Mouse (Mus musculus) kidney, embryonic 16.5 days (tissue): ENCODE data around the gene Trpm8. TPM values are rescaled to one million over a fixed set of nuclear protein-coding genes. Genes with fewer than 3 reads are reported as not detected.

ENCODE experiments used
- ATAC-seq: fragments of 200-750 bp; cut with Nextera tagmentation; 2 replicates; pipeline ENCODE4 v1.8.0; 2017; ENCODE audit warnings: moderate TSS enrichment; ENCODE audit not compliant: low FRiP score, low TSS enrichment
- H3K27ac ChIP-seq: fragments of 300-500 bp; sonication (generic); 2 replicates; pipeline ENCODE4 v1.5.1; 2014; ENCODE audit warnings: low read length
- H3K27me3 ChIP-seq: fragments of 300-500 bp; sonication (generic); 2 replicates; pipeline ENCODE4 v1.6.1; 2014; ENCODE audit warnings: low read length, control low read depth, mixed read lengths; ENCODE audit not compliant: insufficient read depth
- H3K36me3 ChIP-seq: fragments of 300-500 bp; sonication (generic); 2 replicates; pipeline ENCODE4 v1.6.1; 2014; ENCODE audit warnings: low read length, control low read depth, mixed read lengths; ENCODE audit not compliant: insufficient read depth
- H3K4me1 ChIP-seq: fragments of 300-500 bp; sonication (generic); 2 replicates; pipeline ENCODE4 v1.6.1; 2014; ENCODE audit warnings: low read length, control low read depth, mixed read lengths; ENCODE audit not compliant: insufficient read depth
- H3K4me2 ChIP-seq: fragments of 300-500 bp; sonication (generic); replicated peaks from 2 replicates; pipeline ENCODE4 v1.6.1; 2014; ENCODE audit warnings: low read depth, low read length
- H3K4me3 ChIP-seq: fragments of 300-500 bp; sonication (generic); 2 replicates; pipeline ENCODE4 v1.5.1; 2014; ENCODE audit warnings: mild to moderate bottlenecking, low read length
- H3K9ac ChIP-seq: fragments of 300-500 bp; sonication (generic); replicated peaks from 2 replicates; pipeline ENCODE4 v1.6.1; 2014; ENCODE audit warnings: low read length
- H3K9me3 ChIP-seq: fragments of 300-500 bp; sonication (generic); 2 replicates; pipeline ENCODE4 v1.6.1; 2016; ENCODE audit warnings: low read length, control low read depth
- WGBS: fragments of 180-500 bp; shearing (Covaris S2); extraction: QIAGEN DNeasy Blood & Tissue Kit; methylation state at CpG from one replicate; pipeline ENCODE4 v1.1.7; 2014; 5-methylcytosine and 5-hydroxymethylcytosine counted together
- polyA plus RNA-seq: library from polyadenylated mRNA; unstranded; fragments of >200 nt; fragmentation: Nextera tagmentation; extraction: Ambion mirVana; gene quantifications from 2 replicates; pipeline ENCODE4 v1.2.1, GENCODE M21; 2015

The Trpm8 gene
- polyA plus RNA-seq, 1 experiment from 2014 or later = not detected

DNA sequence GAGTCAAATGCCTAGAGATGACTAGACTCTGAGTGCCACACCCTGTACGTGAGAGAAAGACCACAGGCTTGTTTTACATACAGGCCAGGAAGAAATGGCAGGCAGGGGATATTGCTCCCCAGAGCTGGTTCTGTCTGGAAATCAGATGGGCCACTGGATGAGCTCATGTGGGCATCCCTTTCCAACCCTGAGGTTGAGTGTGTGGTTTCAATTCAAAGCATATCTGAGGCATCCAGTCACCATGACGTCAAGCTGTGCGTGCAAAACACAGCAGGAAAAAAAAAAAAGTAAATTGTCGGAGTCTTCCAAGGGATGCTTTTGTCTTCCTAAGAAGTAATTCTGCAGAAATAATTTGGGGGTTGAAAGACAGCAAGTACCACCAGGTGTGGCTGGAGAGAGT, 83.6 kb downstream of the Trpm8 start:
- H3K9ac ChIP-seq = no peak overlapping the region

DNA sequence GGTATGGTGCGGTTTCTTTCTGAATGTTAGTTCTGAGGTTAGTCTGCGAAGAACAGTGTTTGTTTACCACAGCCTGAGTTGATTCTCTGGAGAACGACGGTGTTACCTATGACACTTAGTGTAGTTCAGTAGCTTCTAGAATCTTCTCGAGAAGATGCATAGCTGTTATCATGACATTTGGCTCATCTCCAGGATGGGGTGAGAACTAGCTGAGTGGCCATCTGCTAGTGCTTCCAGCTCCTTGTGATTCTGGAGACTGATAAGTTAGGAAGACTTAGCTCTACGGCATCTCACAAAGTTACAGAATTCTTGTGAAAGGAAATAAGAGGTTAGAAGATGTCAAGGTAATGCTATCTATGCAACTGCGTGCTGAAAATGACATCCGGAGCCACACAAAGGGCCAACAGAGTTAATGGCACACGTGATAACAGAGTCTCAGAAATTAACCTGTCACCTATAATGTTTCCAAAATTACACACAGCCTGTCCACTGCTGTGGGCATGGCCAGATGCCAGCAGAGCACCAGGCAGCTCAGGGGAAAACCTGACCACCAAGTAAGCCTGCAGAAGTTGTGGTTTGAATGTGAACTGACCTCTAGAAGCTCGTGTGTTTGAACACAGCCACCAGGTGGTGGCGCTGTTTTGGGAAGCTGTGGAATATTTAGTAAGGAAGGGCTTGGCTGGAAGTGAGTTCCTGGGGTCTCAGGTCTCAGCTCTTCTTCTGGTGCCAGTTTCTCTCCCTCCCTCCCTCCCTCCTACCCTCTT, 89.6 kb downstream of the Trpm8 start:
- ATAC-seq = no peak
- H3K9me3 ChIP-seq = peaks cover 5% of the 10 kb centered on the region
- no peak overlapping the region for H3K4me3 ChIP-seq
- H3K4me2 ChIP-seq = no peak overlapping the region
- H3K9ac ChIP-seq = no peak overlapping the region
- H3K36me3 ChIP-seq = no peaks in the 10 kb centered on the region
- no peaks in the 10 kb centered on the region for H3K27me3 ChIP-seq
- H3K27ac ChIP-seq = no peak overlapping the region
- H3K4me1 ChIP-seq = no peaks in the 10 kb centered on the region
- WGBS = 82% methylated on average over 11 of the region's 11 CpGs

More for the DNA sequence above, 83.6 kb downstream of the Trpm8 start:
- Histone ChIP-seq H3K4me3 (no peak overlapping the region), H3K27ac (no peak overlapping the region), H3K4me2 (no peak overlapping the region), H3K36me3 (no peaks in the 10 kb centered on the region), H3K4me1 (peaks cover 5% of the 10 kb centered on the region; the same call in 1 of the 2 replicates), H3K27me3 (no peaks in the 10 kb centered on the region), H3K9me3 (no peaks in the 10 kb centered on the region)
- 79% methylated on average over 4 of the region's 4 CpGs for WGBS
- no peak for ATAC-seq

- no peaks in the 10 kb centered on the region for H3K4me1 ChIP-seq
- H3K4me2 ChIP-seq = no peak overlapping the region
- 84% methylated on average over 1 of the region's 1 CpGs for WGBS
- H3K4me3 ChIP-seq = no peak overlapping the region
- no peak overlapping the region for H3K9ac ChIP-seq
- no peaks in the 10 kb centered on the region for H3K27me3 ChIP-seq
- no peak overlapping the region for H3K27ac ChIP-seq
- no peak for ATAC-seq
- peaks cover 3% of the 10 kb centered on the region; the same call in 1 of the 2 replicates for H3K9me3 ChIP-seq
- no peaks in the 10 kb centered on the region for H3K36me3 ChIP-seq
Observed at GRCm38 (mm10) chr1:88378446-88378845, 101.0 kb downstream of the Trpm8 start.

- WGBS = 73% methylated on average over 4 of the region's 4 CpGs
- H3K4me1 ChIP-seq = no peaks in the 10 kb centered on the region
- no peaks in the 10 kb centered on the region for H3K36me3 ChIP-seq
- no peak overlapping the region for H3K4me2 ChIP-seq
- no peak overlapping the region for H3K27ac ChIP-seq
- no peak for ATAC-seq
- no peak overlapping the region for H3K4me3 ChIP-seq
- H3K9me3 ChIP-seq = no peaks in the 10 kb centered on the region
- no peaks in the 10 kb centered on the region for H3K27me3 ChIP-seq
- H3K9ac ChIP-seq = no peak overlapping the region
Observed at GRCm38 (mm10) chr1:88391632-88392031, 114.2 kb downstream of the Trpm8 start.

- no peak overlapping the region for H3K9ac ChIP-seq
- H3K27me3 ChIP-seq = no peaks in the 10 kb centered on the region
- WGBS = 89% methylated on average over 5 of the region's 5 CpGs
- H3K4me2 ChIP-seq = no peak overlapping the region
- no peak overlapping the region for H3K4me3 ChIP-seq
- no peak for ATAC-seq
- H3K36me3 ChIP-seq = no peaks in the 10 kb centered on the region
- H3K9me3 ChIP-seq = no peaks in the 10 kb centered on the region
- no peak overlapping the region for H3K27ac ChIP-seq
- H3K4me1 ChIP-seq = no peaks in the 10 kb centered on the region
Observed at GRCm38 (mm10) chr1:88393321-88393720, 115.9 kb downstream of the Trpm8 start.

DNA sequence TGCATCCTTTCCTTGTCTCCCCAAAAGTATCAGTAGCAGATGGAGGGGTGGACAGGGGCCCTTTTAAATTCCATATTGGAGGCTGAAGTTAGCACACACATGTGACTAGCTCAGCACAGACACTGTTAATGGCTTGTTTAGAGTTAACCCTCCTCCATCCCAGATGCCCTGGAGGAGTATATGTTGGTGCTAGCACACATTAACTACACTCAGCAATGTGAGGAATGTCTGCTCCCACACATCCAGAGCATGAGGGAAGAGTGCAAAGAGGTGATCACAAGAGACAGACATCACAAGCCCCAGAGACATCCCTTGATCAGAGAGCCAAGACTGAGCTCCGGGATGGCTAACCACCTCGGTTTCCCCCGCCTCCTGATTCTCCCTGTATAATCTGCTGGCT, 125.9 kb downstream of the Trpm8 start:
- Histone ChIP-seq H3K9me3 (no peaks in the 10 kb centered on the region), H3K9ac (no peak overlapping the region), H3K27me3 (no peaks in the 10 kb centered on the region), H3K4me2 (no peak overlapping the region), H3K36me3 (no peaks in the 10 kb centered on the region), H3K4me1 (peaks cover 24% of the 10 kb centered on the region; the same call in 1 of the 2 replicates), H3K4me3 (no peak overlapping the region), H3K27ac (peak overlapping the region; percentile 80)
- peak; percentile 85 for ATAC-seq
- WGBS = 38% methylated on average over 3 of the region's 3 CpGs

DNA sequence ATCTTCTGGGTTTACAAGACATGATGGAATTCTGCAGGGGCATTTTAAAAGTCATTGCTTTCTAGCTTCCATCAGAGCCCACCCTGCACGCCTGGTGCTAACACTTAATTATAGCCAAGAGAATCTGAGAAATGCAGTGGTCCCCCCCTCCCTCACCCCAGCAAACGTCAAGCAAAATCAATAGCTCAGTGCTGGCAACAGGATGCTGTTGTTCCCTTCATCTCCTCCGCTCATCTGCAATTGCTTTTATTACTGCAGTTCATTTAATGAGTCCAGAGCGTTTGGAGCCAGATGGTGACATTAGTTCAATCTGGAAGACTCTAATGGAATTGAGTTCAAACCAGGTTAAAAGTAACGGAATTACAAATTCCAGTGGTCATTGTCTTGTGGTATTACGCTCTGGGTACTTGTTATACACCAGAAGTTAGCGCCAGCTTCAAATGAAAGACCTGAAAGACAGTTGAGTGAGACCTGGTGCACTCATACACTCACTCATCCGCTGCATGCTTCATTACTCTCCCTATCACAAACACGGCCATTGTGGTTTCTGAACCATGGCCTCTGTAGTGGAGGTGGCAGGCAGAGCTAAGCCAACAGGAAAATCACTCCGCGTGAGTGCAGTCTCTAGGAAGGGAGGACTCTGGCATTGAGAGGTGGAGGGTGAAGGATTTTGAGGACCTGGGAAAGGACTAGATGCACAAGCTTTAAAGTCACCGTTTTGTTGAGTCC, 128.8 kb downstream of the Trpm8 start:
- 0 out of 2 replicates have a peak, but pooled peaks have one; percentile 20 for ATAC-seq
- Histone ChIP-seq H3K27me3 (no peaks in the 10 kb centered on the region), H3K27ac (peak overlapping the region; percentile 17; the same call in 1 of the 2 replicates), H3K4me3 (no peak overlapping the region), H3K4me2 (no peak overlapping the region), H3K9ac (no peak overlapping the region), H3K9me3 (no peaks in the 10 kb centered on the region), H3K36me3 (no peaks in the 10 kb centered on the region), H3K4me1 (peaks cover 21% of the 10 kb centered on the region; the same call in 1 of the 2 replicates)
- WGBS = 41% methylated on average over 12 of the region's 12 CpGs

GRCm38 (mm10) chr1:88406807-88407198, 129.3 kb downstream of the Trpm8 start, which contains the start of gene Spp2:
TSS of gene Spp2 (plus strand) at chr1:88406961.
- Histone ChIP-seq H3K4me1 (peaks cover 21% of the 10 kb centered on the region; the same call in 1 of the 2 replicates), H3K27ac (peak within 1 kb of the TSS; percentile 49; the same call in 1 of the 2 replicates), H3K4me2 (peak within 1 kb of the TSS; percentile 3; the same call in 1 of the 2 replicates), H3K27me3 (no peaks in the 10 kb centered on the region), H3K4me3 (no peak within 1 kb of the TSS), H3K9me3 (no peaks in the 10 kb centered on the region), H3K9ac (no peak within 1 kb of the TSS), H3K36me3 (no peaks in the 10 kb centered on the region)
- WGBS = 64% methylated on average over 5 of the region's 5 CpGs
- ATAC-seq = 0 out of 2 replicates have a peak, but pooled peaks have one; percentile 24

DNA sequence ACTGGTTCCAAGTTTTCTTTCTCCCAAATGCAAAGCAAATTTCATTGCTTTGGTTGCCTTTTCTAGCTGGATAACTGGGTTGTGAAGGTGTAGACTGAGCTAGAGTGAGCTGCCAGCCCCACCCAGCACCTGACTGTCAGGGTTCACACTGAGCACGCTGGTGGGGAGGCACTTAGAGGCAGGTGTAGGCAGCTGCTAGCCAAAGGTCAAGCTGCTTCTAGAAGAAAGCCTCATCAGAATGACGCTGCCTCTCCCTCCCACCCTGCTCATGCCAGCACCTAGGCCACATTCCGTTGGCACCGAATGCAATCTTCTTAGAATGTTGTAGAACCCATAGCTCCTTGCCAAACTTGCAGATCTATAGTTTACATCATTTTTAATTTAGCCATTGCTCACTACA, 130.9 kb downstream of the Trpm8 start:
- Histone ChIP-seq H3K4me3 (no peak overlapping the region), H3K36me3 (no peaks in the 10 kb centered on the region), H3K9me3 (no peaks in the 10 kb centered on the region), H3K4me2 (no peak overlapping the region), H3K27ac (no peak overlapping the region), H3K4me1 (peaks cover 18% of the 10 kb centered on the region; the same call in 1 of the 2 replicates), H3K9ac (no peak overlapping the region), H3K27me3 (no peaks in the 10 kb centered on the region)
- peak; percentile 55; the same call in 1 of the 2 replicates for ATAC-seq
- 76% methylated on average over 4 of the region's 4 CpGs for WGBS
